Mouse (Mus musculus) neural tube, embryonic 13.5 days (tissue): ENCODE measurements around the gene Gab2. TPM values are rescaled to one million over a fixed set of nuclear protein-coding genes. Genes with fewer than 3 reads are reported as not detected.

Source experiments
- ATAC-seq: fragments of 200-750 bp; cut with Nextera tagmentation; 2 replicates; pipeline ENCODE4 v1.8.0; 2017; ENCODE audit warnings: low read depth, mild to moderate bottlenecking, moderate TSS enrichment, moderate library complexity
- H3K27ac ChIP-seq: fragments of 300-500 bp; sonication (generic); replicated peaks from 2 replicates; pipeline ENCODE4 v1.5.1; 2015; ENCODE audit warnings: moderate library complexity, mild to moderate bottlenecking, inconsistent platforms
- H3K27me3 ChIP-seq: fragments of 300-500 bp; sonication (generic); 2 replicates; pipeline ENCODE4 v1.6.1; 2015; ENCODE audit warnings: mild to moderate bottlenecking, inconsistent platforms
- H3K36me3 ChIP-seq: fragments of 300-500 bp; sonication (generic); 2 replicates; pipeline ENCODE4 v1.6.1; 2015; ENCODE audit warnings: mild to moderate bottlenecking, inconsistent platforms
- H3K4me1 ChIP-seq: fragments of 300-500 bp; sonication (generic); replicated peaks from 2 replicates; pipeline ENCODE4 v1.6.1; 2015; ENCODE audit warnings: inconsistent platforms
- H3K4me2 ChIP-seq: fragments of 300-500 bp; sonication (generic); 2 replicates; pipeline ENCODE4 v1.6.1; 2015; ENCODE audit warnings: inconsistent platforms, mild to moderate bottlenecking, moderate library complexity
- H3K4me3 ChIP-seq: fragments of 300-500 bp; sonication (generic); 2 replicates; pipeline ENCODE4 v1.5.1; 2015; ENCODE audit warnings: mild to moderate bottlenecking, inconsistent platforms
- H3K9ac ChIP-seq: fragments of 300-500 bp; sonication (generic); 2 replicates; pipeline ENCODE4 v1.6.1; 2015; ENCODE audit warnings: moderate library complexity, mild to moderate bottlenecking, inconsistent platforms
- H3K9me3 ChIP-seq: fragments of 300-500 bp; sonication (generic); 2 replicates; pipeline ENCODE4 v1.6.1; 2016; ENCODE audit warnings: inconsistent platforms
- WGBS: fragments of 180-500 bp; shearing (Covaris S2); methylation state at CpG from one replicate; pipeline ENCODE4 v1.1.7; 2015; 5-methylcytosine and 5-hydroxymethylcytosine counted together
- polyA plus RNA-seq: library from polyadenylated mRNA; unstranded; fragments of >200 nt; fragmentation: Nextera tagmentation; extraction: Ambion mirVana; gene quantifications from 2 replicates; pipeline ENCODE4 v1.2.1, GENCODE M21; 2015

The Gab2 gene
- polyA plus RNA-seq, 1 experiment from 2014 or later = 15.0 TPM

- ATAC-seq = no peak
- no peak overlapping the region for H3K4me2 ChIP-seq
- H3K27ac ChIP-seq = no peak overlapping the region
- H3K27me3 ChIP-seq = no peaks in the 10 kb centered on the region
- H3K36me3 ChIP-seq = peaks cover 24% of the 10 kb centered on the region
- no peaks in the 10 kb centered on the region for H3K9me3 ChIP-seq
- no peaks in the 10 kb centered on the region; the same call in 1 of the 2 replicates for H3K4me1 ChIP-seq
- no peak overlapping the region for H3K4me3 ChIP-seq
- 90% methylated on average over 11 of the region's 11 CpGs for WGBS
- H3K9ac ChIP-seq = no peak overlapping the region
These were observed 270.6 kb downstream of the Gab2 start for GRCm38 (mm10) chr7:97351792-97352513.

- no peak overlapping the region for H3K4me2 ChIP-seq
- ATAC-seq = no peak
- no peak overlapping the region for H3K4me3 ChIP-seq
- no peaks in the 10 kb centered on the region; the same call in 1 of the 2 replicates for H3K4me1 ChIP-seq
- peaks cover 12% of the 10 kb centered on the region for H3K36me3 ChIP-seq
- H3K9me3 ChIP-seq = no peaks in the 10 kb centered on the region
- H3K9ac ChIP-seq = no peak overlapping the region
- WGBS = 82% methylated on average over 6 of the region's 6 CpGs
- no peak overlapping the region for H3K27ac ChIP-seq
- no peaks in the 10 kb centered on the region for H3K27me3 ChIP-seq
These were observed 272.0 kb downstream of the Gab2 start for GRCm38 (mm10) chr7:97353356-97353755.

GRCm38 (mm10) chr7:97355068-97355841 is 273.9 kb downstream of the Gab2 start:
- Histone ChIP-seq H3K36me3 (no peaks in the 10 kb centered on the region), H3K27ac (no peak overlapping the region), H3K4me2 (no peak overlapping the region), H3K4me1 (no peaks in the 10 kb centered on the region; the same call in 1 of the 2 replicates), H3K9me3 (no peaks in the 10 kb centered on the region), H3K4me3 (no peak overlapping the region), H3K27me3 (no peaks in the 10 kb centered on the region), H3K9ac (no peak overlapping the region)
- ATAC-seq = no peak
- WGBS = 44% methylated on average over 13 of the region's 13 CpGs

- H3K36me3 ChIP-seq = no peaks in the 10 kb centered on the region
- no peak overlapping the region for H3K27ac ChIP-seq
- no peak for ATAC-seq
- whole genome bisulfite sequencing = 83% methylated on average over 5 of the region's 5 CpGs
- no peaks in the 10 kb centered on the region for H3K9me3 ChIP-seq
- no peak overlapping the region for H3K4me2 ChIP-seq
- no peaks in the 10 kb centered on the region; the same call in 1 of the 2 replicates for H3K4me1 ChIP-seq
- H3K4me3 ChIP-seq = no peak overlapping the region
- no peaks in the 10 kb centered on the region for H3K27me3 ChIP-seq
- no peak overlapping the region for H3K9ac ChIP-seq
These were observed 274.9 kb downstream of the Gab2 start for GRCm38 (mm10) chr7:97356253-97356652.

- Histone ChIP-seq H3K27me3 (no peaks in the 10 kb centered on the region), H3K27ac (no peak overlapping the region), H3K4me1 (no peaks in the 10 kb centered on the region; the same call in 1 of the 2 replicates), H3K4me2 (no peak overlapping the region), H3K36me3 (no peaks in the 10 kb centered on the region), H3K4me3 (no peak overlapping the region), H3K9me3 (no peaks in the 10 kb centered on the region), H3K9ac (no peak overlapping the region)
- no peak for ATAC-seq
- 75% methylated on average over 5 of the region's 5 CpGs for WGBS
These were observed 275.5 kb downstream of the Gab2 start for GRCm38 (mm10) chr7:97356875-97357276.

- Histone ChIP-seq H3K4me1 (no peaks in the 10 kb centered on the region; the same call in 1 of the 2 replicates), H3K9ac (no peak overlapping the region), H3K27me3 (no peaks in the 10 kb centered on the region), H3K4me2 (no peak overlapping the region), H3K36me3 (no peaks in the 10 kb centered on the region), H3K9me3 (no peaks in the 10 kb centered on the region), H3K27ac (no peak overlapping the region), H3K4me3 (no peak overlapping the region)
- ATAC-seq = no peak
- whole genome bisulfite sequencing = 77% methylated on average over 3 of the region's 3 CpGs
These were observed 276.5 kb downstream of the Gab2 start for GRCm38 (mm10) chr7:97357840-97358239.

- no peaks in the 10 kb centered on the region for H3K27me3 ChIP-seq
- no peak for ATAC-seq
These were observed 277.0 kb downstream of the Gab2 start for GRCm38 (mm10) chr7:97358347-97358746.

More at GRCm38 (mm10) chr7:97358347-97358746, 277.0 kb downstream of the Gab2 start:
- H3K27ac ChIP-seq = no peak overlapping the region
- H3K9ac ChIP-seq = no peak overlapping the region
- no peak overlapping the region for H3K4me2 ChIP-seq
- WGBS = 93% methylated on average over 4 of the region's 4 CpGs
- H3K9me3 ChIP-seq = no peaks in the 10 kb centered on the region
- H3K4me1 ChIP-seq = no peaks in the 10 kb centered on the region; the same call in 1 of the 2 replicates
- no peaks in the 10 kb centered on the region for H3K36me3 ChIP-seq
- no peak overlapping the region for H3K4me3 ChIP-seq

Other genes with a start within 250 kb of the Gab2 start
- 19.1 and 26.8 TPM in 2 replicates for gene Nars2, start 130.1 kb upstream of the Gab2 start, polyA plus RNA-seq